Mouse (Mus musculus) ES-Bruce4 (cell line): ENCODE measurements at regions not wholly inside any gene's neighbourhood (a gene's known extent, or its start where the extent isn't known, plus 50 kb on each side); places are given as distances from the start of the nearest gene placed in this dataset.

ENCODE experiments used
- CTCF ChIP-seq: IDR thresholded peaks from one replicate; pipeline ENCODE4 v1.8.1; 2011; ENCODE audit warnings: low read depth, low read length
- EP300 ChIP-seq: IDR thresholded peaks from 2 replicates; pipeline ENCODE4 v1.6.1; 2011; ENCODE audit warnings: low read depth, low read length; ENCODE audit not compliant: insufficient read depth
- POLR2A ChIP-seq: IDR thresholded peaks from one replicate; pipeline ENCODE4 v1.8.1; 2011; ENCODE audit warnings: low read length; ENCODE audit not compliant: insufficient read depth

GRCm38 (mm10) chr4:31493087-31493511 is 470.8 kb upstream of the Map3k7 start:
- TF ChIP-seq CTCF (no peak), EP300 (no peak), POLR2A (no peak)
